Mouse (Mus musculus) heart, postnatal 25 days (tissue): ENCODE measurements at regions not wholly inside any gene's neighbourhood (a gene's known extent, or its start where the extent isn't known, plus 50 kb on each side); places are given as distances from the start of the nearest gene placed in this dataset.

Experiments used
- DNase-seq: peaks from one replicate; pipeline ENCODE4 v3.0.0; 2022; ENCODE audit warnings: low spot score
- intact Hi-C: fragments of 180-260 bp; cut with DNase I; formaldehyde crosslinking; loops from one replicate; pipeline ENCODE4 v1.15.1; 2025

DNA sequence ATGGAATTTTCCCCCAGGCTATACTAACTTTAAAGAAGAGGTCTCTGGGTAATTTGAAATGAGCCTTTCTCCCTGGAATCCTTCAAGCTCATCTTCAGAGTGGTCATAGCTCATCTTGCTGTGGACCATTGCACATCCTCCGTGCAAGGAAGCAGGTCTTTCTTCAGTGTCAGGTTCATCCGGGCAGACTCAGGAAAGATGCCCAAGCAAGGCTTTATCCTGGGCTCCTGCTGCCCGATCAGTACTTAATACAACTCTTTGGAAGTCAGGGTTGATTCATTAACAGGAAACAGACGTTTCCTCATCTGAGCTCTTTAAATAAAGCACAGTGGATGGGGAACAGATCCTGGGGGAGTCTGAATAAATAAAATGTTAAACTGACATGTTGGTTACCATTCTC, 188.1 kb downstream of the Cbln1 start:
- no peak for DNase-seq
- intact Hi-C loops, result no loop called here

DNA sequence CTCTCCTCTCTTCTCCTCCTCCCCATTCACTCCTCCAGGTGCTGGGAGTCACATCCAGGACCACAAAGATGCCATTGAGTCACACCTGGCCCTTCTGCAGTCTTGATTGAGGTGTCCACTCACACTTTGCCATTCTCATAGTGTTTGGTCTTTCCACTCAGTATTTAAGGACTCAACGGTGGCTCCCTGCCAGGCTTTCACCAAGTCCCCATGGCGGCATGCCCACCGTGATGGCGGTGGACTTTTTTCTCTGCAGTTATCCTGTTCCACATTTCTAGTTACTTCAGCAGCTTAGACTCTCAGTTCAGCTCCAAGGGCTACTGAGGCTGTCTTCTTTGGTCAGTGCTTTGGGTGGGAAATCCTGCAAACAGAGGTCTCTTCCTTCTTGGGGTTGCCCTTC, 189.9 kb downstream of the Cbln1 start:
- no peak for DNase-seq
- intact Hi-C loops, result no loop called here

DNA sequence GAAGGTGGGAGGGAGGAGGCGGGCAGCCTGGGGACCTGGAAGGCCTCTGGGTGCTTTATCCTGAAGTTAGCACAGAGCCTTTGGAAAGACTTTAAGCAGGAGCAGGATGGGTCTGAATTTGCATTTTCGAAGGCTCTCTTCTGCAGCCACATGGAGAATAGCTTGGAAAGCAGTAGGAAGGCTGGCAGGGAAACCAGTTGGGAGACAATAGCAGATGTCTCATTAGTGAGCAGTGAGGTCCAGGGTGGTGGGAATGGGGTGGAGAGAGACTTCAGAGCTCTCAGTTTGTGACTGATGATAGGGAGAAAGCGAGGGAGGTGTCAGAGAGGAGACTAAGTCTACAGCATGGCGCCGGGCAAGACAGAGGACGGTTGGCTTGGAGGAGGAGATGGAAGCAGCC, 199.1 kb downstream of the Cbln1 start:
- intact Hi-C loops, result no loop called here
- no peak for DNase-seq

- DNase-seq, result no peak
- intact Hi-C loops, result no loop called here
Measured at GRCm38 (mm10) chr8:87270525-87271187, 201.8 kb downstream of the Cbln1 start.

DNA sequence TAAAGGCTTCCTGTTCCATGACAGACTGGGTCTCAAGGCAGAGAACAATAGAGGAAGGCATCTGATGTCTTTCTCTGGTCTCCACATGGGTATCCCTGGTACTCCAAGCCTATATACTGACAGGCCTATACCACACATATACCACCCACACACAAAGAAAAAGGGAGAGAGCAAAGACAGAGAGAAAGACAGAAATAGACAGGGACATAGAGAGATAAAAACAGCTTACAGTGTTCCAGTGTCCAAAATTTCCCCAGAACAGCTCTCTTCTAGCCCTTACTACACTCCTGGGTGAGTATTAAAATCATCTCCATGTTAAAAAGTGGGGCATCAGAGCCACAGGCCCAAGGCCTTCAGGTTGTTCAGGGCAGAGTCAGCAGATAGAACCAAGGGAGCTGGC, 204.2 kb downstream of the Cbln1 start:
- DNase-seq, result no peak
- intact Hi-C loops, result no loop called here

DNA sequence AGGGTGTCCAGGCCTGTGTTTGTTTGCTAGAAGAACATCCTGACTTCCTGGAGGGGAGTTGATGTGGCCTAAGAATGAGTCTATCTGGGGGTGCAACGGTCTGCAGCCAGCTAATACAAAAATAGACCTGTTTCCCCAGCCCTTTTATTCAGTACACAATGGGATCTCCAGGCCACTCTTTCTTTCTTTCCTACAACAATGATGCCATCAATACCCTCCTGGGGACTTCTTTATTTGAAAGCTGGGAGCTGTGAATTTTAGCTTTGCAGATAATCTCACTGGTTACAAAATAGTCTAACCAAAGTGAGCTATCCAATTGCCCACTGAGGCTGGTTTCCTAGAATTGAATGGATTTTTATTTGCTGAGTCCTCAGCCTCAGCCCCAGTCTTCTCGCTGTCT, 207.4 kb downstream of the Cbln1 start:
- intact Hi-C loops, result no loop called here

DNA sequence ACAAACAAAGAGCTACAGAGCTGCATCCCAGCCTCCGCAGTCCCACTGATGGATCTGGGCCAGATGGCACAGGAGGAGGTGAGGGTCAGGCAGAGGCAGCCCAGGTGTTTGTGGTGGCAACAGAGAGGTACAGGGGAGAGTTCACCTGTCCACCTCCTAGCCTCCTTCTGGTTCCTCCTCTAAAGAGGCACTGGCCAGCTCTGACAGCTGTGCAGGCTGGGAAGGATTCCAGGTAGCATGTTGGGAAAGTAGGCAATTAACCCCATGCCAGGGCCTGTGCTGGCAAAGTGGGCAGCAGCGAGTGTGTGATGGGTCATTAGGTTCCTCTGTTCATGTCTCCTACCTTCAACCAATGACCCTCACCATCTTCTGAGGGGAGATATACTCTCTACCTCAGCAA, 212.1 kb downstream of the Cbln1 start:
- intact Hi-C loops, result no loop called here
- no peak for DNase-seq

More for the DNA sequence above, 207.4 kb downstream of the Cbln1 start:
- DNase-seq, result no peak

DNA sequence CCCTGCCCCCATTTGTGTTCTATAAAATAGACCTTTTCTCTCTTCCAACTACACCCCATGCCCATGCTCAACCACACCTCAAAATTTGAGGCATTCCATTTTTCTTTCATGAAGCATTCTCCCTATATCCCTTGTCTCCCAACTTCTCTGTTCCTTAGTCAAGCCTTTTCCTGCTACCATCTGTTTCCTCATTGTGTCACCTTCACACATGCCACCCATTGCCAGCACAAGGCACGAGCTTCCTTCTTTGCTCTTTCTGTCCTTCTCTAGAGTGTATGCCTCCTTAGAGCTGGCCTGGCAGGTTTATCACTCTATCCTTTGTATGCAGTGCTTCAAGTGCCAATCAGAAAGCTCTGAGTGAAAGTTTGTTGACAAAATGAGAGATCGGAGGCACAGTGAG, 229.7 kb downstream of the Cbln1 start:
- no peak for DNase-seq
- intact Hi-C loops, result no loop called here

- intact Hi-C loops, result no loop called here
- no peak for DNase-seq
Measured at GRCm38 (mm10) chr8:87237181-87237580, 235.2 kb downstream of the Cbln1 start.

GRCm38 (mm10) chr8:87236438-87236837, 236.0 kb downstream of the Cbln1 start:
- intact Hi-C loops, result no loop called here
- no peak for DNase-seq

DNA sequence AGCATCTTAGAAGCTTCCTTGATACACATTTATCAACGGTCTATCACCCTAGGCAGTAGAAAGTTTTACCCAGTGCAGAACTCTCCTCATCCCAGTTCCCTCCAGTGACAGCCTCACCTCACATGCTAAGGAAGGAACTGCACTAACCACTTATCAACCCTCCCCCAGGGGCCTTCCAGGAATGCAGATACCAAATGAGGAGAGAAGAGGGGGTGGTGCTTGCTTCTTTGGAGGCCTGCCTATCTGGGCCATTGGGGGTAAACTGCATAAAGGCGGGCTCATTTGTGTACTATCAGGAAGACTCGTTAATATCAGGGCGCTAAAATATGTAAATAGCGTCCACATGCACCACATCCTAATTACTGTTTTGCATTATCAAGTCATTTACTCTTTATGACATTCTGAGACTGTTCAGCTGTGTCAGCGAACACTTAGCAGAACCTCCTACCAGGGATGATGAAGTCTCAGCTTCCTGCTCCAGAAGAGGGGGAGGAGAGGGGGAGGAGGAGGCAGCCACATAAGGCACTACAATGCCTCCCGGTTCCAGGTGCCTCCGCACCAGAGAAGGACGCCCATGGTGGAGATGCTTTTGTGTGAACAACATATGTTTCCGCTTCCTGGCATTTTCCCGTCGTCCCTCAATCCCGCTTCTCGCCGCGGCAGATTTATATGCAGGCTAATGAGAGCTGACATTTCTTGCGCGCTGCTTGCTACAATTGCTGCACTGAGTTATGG, 236.9 kb downstream of the Cbln1 start:
- no peak for DNase-seq
- intact Hi-C loops, result no loop called here

DNA sequence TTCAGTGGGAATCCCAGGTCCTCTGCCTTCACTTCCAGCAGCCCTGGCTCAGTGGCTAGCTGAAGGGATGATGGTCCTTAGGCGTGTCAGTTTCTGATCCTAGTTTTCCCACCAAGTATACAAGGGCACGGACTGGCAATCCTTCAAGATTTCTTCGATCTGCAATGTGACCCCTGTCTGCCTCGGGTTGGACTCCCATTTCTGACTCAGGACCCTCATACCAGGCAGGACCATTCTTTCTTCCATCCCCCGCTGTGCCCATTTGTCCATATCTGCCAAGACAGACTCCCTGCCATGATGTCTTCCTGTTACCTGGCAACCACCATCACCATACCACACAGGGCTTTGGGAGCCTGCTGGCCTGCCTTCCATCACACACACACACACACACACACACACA, 238.1 kb downstream of the Cbln1 start:
- DNase-seq, result no peak
- intact Hi-C loops, result no loop called here

- intact Hi-C loops, result no loop called here
- DNase-seq, result no peak
Measured at GRCm38 (mm10) chr8:87233805-87234331, 238.5 kb downstream of the Cbln1 start.

GRCm38 (mm10) chr8:87231762-87232161, 240.6 kb downstream of the Cbln1 start:
- DNase-seq, result no peak
- intact Hi-C loops, result no loop called here

DNA sequence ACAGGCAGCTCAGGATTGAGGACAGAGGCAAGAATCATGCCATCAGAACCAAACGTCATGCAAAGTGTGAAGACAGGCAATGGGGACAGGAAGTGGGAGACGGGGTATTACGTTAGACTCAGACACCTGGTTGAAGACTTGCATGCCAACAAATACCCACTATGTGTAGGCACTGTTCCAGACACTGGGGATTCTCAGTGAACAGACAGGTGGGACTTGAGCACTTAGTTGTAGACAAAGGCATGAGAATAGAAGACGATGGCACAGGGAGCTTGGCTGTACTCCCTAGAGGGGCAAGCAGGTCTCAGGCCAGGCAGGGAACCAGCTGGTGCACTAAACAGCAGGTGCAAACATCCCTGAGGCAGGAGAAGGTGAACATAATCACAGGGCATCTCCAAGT, 242.3 kb downstream of the Cbln1 start:
- intact Hi-C loops, result no loop called here
- no peak for DNase-seq

GRCm38 (mm10) chr8:87229182-87229581, 243.2 kb downstream of the Cbln1 start:
- DNase-seq, result no peak
- intact Hi-C loops, result no loop called here

DNA sequence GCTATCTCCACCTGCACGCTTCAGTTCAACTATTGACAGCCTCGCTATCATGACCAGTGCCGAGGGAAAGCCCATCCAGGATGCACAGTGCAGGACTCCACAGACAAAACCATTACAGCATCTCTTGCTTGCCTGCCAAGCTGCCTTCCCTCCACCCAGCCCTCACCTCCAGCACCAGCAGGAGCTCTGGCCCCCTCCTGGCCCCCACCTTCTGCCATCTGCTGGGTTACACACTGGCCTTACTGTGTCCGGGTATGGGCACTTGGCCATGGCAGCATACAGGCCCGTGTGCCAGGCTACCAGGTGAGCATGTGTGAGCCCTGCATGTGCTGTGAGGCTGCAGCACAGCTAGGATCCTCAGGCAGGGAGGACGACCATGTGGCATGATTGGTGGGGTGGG, 243.6 kb downstream of the Cbln1 start:
- intact Hi-C loops, result no loop called here

GRCm38 (mm10) chr8:87225504-87226425, 246.6 kb downstream of the Cbln1 start:
- DNase-seq, result no peak
- intact Hi-C loops, result no loop called here

More for the DNA sequence above, 243.6 kb downstream of the Cbln1 start:
- no peak for DNase-seq

DNA sequence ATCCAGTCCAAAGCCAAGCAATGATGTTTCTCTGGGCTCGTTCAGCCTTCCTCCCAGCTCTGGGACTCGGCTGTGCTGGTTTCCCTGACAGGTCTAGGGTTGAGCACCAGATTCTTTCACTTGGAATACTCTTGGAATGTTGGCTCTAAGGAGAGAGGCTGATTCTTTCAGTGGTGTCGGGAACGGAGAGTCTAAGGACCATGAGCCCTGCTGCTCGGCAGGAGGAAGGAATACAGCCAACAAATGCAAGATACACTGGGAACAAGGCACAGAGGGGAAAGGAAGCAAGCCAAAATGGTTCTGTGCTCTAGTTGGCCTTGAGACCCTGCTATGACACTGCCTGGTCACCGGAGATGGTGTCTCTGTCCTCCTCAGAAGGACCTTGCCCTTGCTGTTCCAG, 251.8 kb downstream of the Cbln1 start:
- no peak for DNase-seq
- intact Hi-C loops, result no loop called here

GRCm38 (mm10) chr8:87218956-87219482, 253.4 kb downstream of the Cbln1 start:
- intact Hi-C loops, result loop anchor here (5.0 to 10.0 kb wide), 3 partner anchors 276 to 318 kb away; no protein-coding TSS in a partner anchor

More at GRCm38 (mm10) chr8:87218956-87219482, 253.4 kb downstream of the Cbln1 start:
- DNase-seq, result no peak
